Mouse (Mus musculus): ENCODE data around the gene Chchd3. TPM values are rescaled to one million over a fixed set of nuclear protein-coding genes. Genes with fewer than 3 reads are reported as not detected.

Chchd3 gene
- total and polyA plus RNA-seq, 3 experiments = 205 to 243 TPM; not detected in 1

GRCm38 (mm10) chr6:32787399-32787798, 272.7 kb downstream of the Chchd3 start:
- Histone ChIP-seq H3K9me3 (replicated peaks; ENCODE audit: insufficient read depth, low read length) (no peaks in the 10 kb centered on the region), H3K9ac (ENCODE audit: control insufficient read depth, low read depth, low read length, poor library complexity, severe bottlenecking) (no peak overlapping the region), H3K27me3 (ENCODE audit: control insufficient read depth in 1 of 2, insufficient read depth in 2 of 2, low read length in 2 of 2) (no peaks in the 10 kb centered on the region), H3K27ac (ENCODE audit: control insufficient read depth, low read depth, low read length) (no peak overlapping the region), H3K36me3 (ENCODE audit: control insufficient read depth in 1 of 2, insufficient read depth in 2 of 2, low read length in 2 of 2) (no peaks in the 10 kb centered on the region; a peak in 1 of 4 replicates), H3K79me2 (ENCODE audit: control insufficient read depth, insufficient read depth, low read length, poor library complexity) (no peaks in the 10 kb centered on the region), H3K4me3 (ENCODE audit: control insufficient read depth in 1 of 2, insufficient read depth in 1 of 2, low read depth in 2 of 2, low read length in 2 of 2) (no peak overlapping the region), H3K4me1 (ENCODE audit: control insufficient read depth in 1 of 2, insufficient read depth in 2 of 2, low read length in 2 of 2) (no peaks in the 10 kb centered on the region)
- no peak for TF ChIP-seq ZC3H11A (IDR thresholded peaks at IDR 0.05; ENCODE audit: low read depth, low read length)
- TF ChIP-seq E2F4 (IDR thresholded peaks at IDR 0.05; ENCODE audit: borderline replicate concordance, low read depth, low read length) = no peak
- no peak for TF ChIP-seq MAZ (IDR thresholded peaks at IDR 0.05; ENCODE audit: low read depth, low read length)
- no peak for TF ChIP-seq SMC3 (IDR thresholded peaks at IDR 0.05; ENCODE audit: low read depth, low read length)
- no peak for TF ChIP-seq TAL1 (IDR thresholded peaks at IDR 0.05; ENCODE audit: low read length)
- TF ChIP-seq TBP (IDR thresholded peaks at IDR 0.05; ENCODE audit: low read depth, low read length) = no peak
- no peak for TF ChIP-seq MYB (IDR thresholded peaks at IDR 0.05; ENCODE audit: low read depth, low read length)
- TF ChIP-seq ETS1 (IDR thresholded peaks at IDR 0.05; ENCODE audit: low read depth, low read length) = no peak
- TF ChIP-seq TCF12 (IDR thresholded peaks at IDR 0.05; ENCODE audit: low read depth, low read length) = no peak
- no peak for TF ChIP-seq BHLHE40 (IDR thresholded peaks at IDR 0.05; ENCODE audit: borderline replicate concordance, low read depth, low read length)
- no peak for TF ChIP-seq ZKSCAN1 (IDR thresholded peaks at IDR 0.05; ENCODE audit: low read depth, low read length)
- no peak for TF ChIP-seq MAX (IDR thresholded peaks at IDR 0.05; ENCODE audit: low read length)
- no peak for TF ChIP-seq CHD2 (IDR thresholded peaks at IDR 0.05; ENCODE audit: low read length)
- TF ChIP-seq ZMIZ1 (IDR thresholded peaks at IDR 0.05; ENCODE audit: low read depth, low read length) = no peak
- no peak for TF ChIP-seq MYC (IDR thresholded peaks at IDR 0.05; ENCODE audit: low read depth, low read length)
- no peak for TF ChIP-seq POLR2AphosphoS2 (IDR thresholded peaks at IDR 0.05; ENCODE audit: low read length)
- TF ChIP-seq ZNF384 (IDR thresholded peaks at IDR 0.05; ENCODE audit: low read depth, low read length) = no peak
- no peak for TF ChIP-seq RCOR1 (IDR thresholded peaks at IDR 0.05; ENCODE audit: low read depth, low read length)
- TF ChIP-seq GABPA (IDR thresholded peaks at IDR 0.05; ENCODE audit: low read depth, low read length) = no peak
- no peak for DNase-seq (ENCODE audit: low read depth, low spot score)

GRCm38 (mm10) chr6:32786196-32786595, 273.9 kb downstream of the Chchd3 start:
- no peak overlapping the region for H3K27ac ChIP-seq (ENCODE audit: control insufficient read depth, low read depth, low read length)
- no peak overlapping the region for H3K9ac ChIP-seq (ENCODE audit: control insufficient read depth, low read depth, low read length, poor library complexity, severe bottlenecking)
- H3K79me2 ChIP-seq (ENCODE audit: control insufficient read depth, insufficient read depth, low read length, poor library complexity) = no peaks in the 10 kb centered on the region
- no peak overlapping the region for H3K4me3 ChIP-seq (ENCODE audit: control insufficient read depth in 1 of 2, insufficient read depth in 1 of 2, low read depth in 2 of 2, low read length in 2 of 2)
- no peaks in the 10 kb centered on the region for H3K27me3 ChIP-seq (ENCODE audit: control insufficient read depth in 1 of 2, insufficient read depth in 2 of 2, low read length in 2 of 2)
- H3K4me1 ChIP-seq (ENCODE audit: control insufficient read depth in 1 of 2, insufficient read depth in 2 of 2, low read length in 2 of 2) = no peaks in the 10 kb centered on the region
- no peak for DNase-seq (ENCODE audit: low read depth, low spot score)
- H3K36me3 ChIP-seq (ENCODE audit: control insufficient read depth in 1 of 2, insufficient read depth in 2 of 2, low read length in 2 of 2) = no peaks in the 10 kb centered on the region; a peak in 1 of 4 replicates
- no peaks in the 10 kb centered on the region for H3K9me3 ChIP-seq (replicated peaks; ENCODE audit: insufficient read depth, low read length)
- TF ChIP-seq POLR2A (IDR thresholded peaks at IDR 0.05; ENCODE audit: control insufficient read depth in 1 of 2, insufficient read depth in 1 of 2, low read depth in 1 of 2, low read length in 2 of 2, poor library complexity in 1 of 2) = no peak
- TF ChIP-seq ZKSCAN1 (IDR thresholded peaks at IDR 0.05; ENCODE audit: low read depth, low read length) = no peak
- TF ChIP-seq MAX (IDR thresholded peaks at IDR 0.05; ENCODE audit: low read length) = no peak
- no peak for TF ChIP-seq JUND (IDR thresholded peaks at IDR 0.05; ENCODE audit: low read depth, low read length)
- TF ChIP-seq RAD21 (IDR thresholded peaks at IDR 0.05; ENCODE audit: low read depth, low read length) = no peak
- TF ChIP-seq BHLHE40 (IDR thresholded peaks at IDR 0.05; ENCODE audit: borderline replicate concordance, low read depth, low read length) = no peak
- no peak for TF ChIP-seq CHD1 (IDR thresholded peaks at IDR 0.05; ENCODE audit: low read depth, low read length)
- no peak for TF ChIP-seq MYB (IDR thresholded peaks at IDR 0.05; ENCODE audit: low read depth, low read length)
